Mouse (Mus musculus) C2C12 (cell line): Measurements from ENCODE around the gene Msn.

Source experiments
- CTCF ChIP-seq: IDR thresholded peaks from one replicate; pipeline ENCODE4 v1.5.1; 2011; ENCODE audit not compliant: control insufficient read depth, insufficient read depth, insufficient read length
- MAX ChIP-seq: IDR thresholded peaks from one replicate; pipeline ENCODE4 v1.6.1; 2011; ENCODE audit warnings: mild to moderate bottlenecking, control low read depth
- USF1 ChIP-seq: IDR thresholded peaks from one replicate; pipeline ENCODE4 v1.6.1; 2011; ENCODE audit warnings: low read depth, mild to moderate bottlenecking, control low read depth, moderate library complexity

- TF ChIP-seq CTCF (no peak), USF1 (no peak), MAX (no peak)
These were observed 18.1 kb upstream of the Msn start for GRCm38 (mm10) chrX:96077747-96078146.
